Mouse (Mus musculus): ENCODE data around the gene Olfr446.

GRCm38 (mm10) chr6:42900345-42900744 lies 20.8 kb upstream of the Olfr446 start:
- no peak for TF ChIP-seq CTCF (IDR thresholded peaks at IDR 0.05; ENCODE audit: low read depth, low read length)
- no peak for TF ChIP-seq POLR2A (IDR thresholded peaks at IDR 0.05; ENCODE audit: borderline replicate concordance, low read depth, low read length)

Measured in bone marrow macrophage, adult 2 months (primary cell).